Mouse (Mus musculus) frontal cortex, postnatal 36 days (tissue): Measurements from ENCODE around the gene Rhbdd2.
A peak's percentile ranks its signal among the peaks of the same experiment; 100 is the strongest.

Experiments
- DNase-seq, 2 experiments: peaks; one replicate each; pipeline ENCODE4 v3.0.0; 2022; ENCODE audit warnings: low spot score in 2 of 2

The Rhbdd2 gene

DNA sequence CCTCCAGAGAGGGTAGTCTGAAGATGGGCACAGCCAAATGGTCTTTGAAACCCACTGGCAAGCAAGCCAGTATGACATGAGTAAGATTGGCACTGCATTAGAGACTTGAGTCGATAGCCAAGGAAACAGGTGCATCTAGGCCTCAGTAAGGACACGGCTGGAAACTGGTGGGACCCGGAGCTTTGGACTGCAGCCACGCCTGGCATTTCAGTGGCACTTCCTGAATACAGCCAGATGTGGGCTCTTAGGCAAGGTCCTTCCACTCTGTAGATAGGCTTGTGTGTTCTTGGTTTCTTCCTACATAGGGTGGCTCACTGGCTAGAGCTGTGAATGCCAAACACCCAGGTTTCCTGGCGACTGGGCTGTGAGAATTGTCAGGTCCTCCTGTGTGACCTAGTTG is 12.9 kb downstream of the Rhbdd2 start:
- DNase-seq, result no peak

DNA sequence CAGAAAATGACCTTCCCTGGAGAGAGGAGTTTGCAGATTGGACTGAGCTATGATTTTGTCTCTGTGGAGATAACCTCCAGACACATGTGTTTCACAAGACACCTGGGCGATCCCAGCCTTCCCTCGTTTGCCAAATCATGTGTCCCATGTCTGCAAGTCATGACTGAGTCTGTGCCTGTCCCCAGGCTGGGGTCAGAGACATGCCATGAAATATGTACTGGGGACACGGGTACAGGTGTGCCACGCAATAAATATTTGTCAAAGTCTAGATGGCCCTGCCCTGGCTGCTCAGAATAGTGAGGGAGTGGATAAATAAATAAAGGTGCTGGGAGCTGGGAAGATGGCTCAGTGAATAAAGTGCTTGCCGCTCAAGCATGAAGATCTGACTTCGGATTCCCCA is 13.6 kb downstream of the Rhbdd2 start:
- DNase-seq, result no peak

DNA sequence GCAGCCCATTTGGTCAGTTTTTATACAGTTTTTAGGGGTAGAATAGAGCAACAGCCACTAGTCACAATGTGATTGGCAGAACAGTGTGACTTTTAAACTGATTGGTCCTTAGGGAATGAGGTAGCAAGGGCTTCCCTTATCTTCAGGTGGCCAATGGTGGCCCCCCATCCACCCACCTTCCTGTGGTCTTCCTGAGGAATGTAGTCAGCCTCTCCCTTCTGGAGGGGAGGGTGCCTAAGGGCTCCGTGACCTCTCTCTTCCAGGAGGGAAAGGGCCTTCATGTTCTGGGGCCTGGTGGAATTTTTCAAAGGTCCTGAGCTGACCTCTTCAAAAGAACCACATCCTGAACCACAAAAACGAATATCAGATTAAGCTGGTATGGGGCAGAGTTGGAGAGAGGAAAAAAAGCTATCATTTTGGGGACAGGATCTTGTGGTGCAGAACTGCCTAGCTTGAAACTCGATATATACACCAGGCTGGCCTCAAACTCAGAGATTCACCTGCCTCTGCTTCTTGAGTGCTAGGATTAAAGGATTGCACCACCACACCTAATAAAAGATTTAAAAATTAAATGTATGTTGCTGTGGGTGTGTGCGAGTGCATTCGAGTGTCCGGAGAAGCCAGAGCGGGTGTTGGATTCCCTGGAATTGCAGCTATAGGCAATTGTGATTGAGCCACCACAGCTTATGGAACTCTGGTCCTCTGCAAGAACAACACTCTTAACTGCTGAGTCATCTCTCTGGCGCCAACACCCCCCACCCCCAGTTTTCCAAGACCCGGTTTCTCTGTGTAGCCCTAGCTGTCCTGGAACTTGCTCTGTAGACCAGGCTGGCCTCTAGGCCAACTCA is 16.3 kb downstream of the Rhbdd2 start:
- no peak for DNase-seq

DNA sequence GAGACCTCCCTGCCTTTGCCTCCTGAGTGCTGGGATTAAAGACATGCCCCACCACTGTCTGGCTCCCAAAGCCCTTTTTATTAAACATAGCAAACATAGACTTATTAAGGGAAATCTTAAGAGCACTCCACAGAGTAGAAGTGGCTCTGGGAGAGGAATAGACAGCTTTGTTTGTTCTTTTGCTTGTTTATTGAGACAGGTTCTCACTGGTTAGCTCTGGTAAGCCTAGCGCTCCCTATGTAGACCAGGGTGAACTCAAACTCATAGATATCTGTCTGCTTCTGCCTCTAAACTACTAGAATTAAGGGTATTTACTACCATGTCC is 16.9 kb downstream of the Rhbdd2 start:
- no peak for DNase-seq

DNA sequence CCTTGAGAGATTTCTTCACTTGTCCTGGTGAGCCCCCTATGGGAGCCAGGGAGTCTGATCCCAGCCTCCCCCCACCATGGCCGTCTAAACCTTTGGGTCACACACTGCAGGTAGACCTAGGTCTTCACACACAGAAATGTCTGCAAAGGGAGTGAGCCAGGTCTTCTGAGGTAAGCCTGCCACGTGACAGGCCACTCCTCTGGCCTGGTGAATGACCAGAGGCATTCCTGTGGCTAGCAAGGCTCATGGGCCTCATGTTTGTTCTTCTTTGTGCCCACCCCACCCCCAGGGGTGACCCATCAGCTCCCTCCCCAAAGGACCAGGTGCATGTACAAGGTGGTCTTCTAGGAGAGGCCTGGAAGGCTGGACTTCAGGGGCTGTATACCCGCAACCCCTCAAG is 19.1 kb downstream of the Rhbdd2 start:
- DNase-seq, result no peak

DNA sequence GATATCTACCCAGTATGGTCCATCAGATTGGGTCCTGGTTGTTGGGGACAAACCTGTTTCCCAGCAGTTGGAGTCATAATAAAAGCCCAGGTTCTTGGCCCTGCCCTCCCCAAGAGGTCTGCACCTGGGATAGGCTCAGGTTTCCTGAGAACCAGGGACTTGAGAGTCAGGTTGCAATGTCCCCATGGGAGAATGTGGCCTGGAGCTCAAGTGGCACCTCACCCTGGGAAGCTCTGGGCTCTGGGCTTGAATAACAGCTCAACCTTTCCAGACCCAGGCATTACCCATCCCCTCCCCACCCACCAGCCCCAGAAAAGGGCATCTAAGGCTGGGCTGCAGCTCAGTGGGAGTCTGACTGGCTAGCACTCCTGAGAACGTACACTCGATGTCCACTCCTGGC is 20.8 kb downstream of the Rhbdd2 start:
- no peak for DNase-seq

DNA sequence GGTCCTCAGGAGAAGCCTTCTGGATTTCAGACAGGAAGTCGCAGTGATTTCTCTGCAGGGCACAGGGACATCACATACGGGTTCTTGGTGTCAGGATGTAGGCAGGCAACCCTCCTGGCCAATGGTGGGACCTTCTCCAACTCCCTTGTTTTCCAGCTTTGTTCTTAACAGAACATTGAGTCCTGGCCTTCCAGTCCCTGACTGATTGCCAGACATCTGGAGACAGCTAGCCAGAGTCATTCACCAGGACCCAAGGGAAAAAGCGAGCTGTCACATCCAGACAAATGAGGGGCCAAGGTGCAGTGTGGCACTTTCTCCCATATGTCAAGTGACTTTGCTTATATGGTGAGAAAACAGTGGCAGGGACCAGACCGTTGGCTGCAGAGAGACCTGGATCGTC is 23.6 kb downstream of the Rhbdd2 start:
- DNase-seq, result no peak

DNA sequence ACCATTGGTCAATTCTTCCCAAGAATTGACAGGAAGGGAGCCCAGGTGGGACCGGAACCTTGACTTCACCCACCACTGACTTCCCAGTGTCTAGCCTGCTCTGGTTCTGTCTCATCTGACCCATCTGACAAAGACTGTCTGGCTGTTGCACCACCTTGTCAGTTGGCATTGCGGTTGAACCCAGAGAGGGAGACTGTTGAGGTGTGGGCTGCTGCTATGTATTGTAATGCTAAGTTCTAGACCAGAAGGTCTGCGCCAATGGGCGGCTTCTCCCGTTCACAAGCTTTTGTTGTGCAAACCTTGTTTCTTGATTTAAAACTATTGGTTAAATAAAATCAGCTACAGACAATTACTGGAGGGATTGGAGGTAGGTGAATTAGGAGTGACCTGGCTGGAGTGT is 24.7 kb downstream of the Rhbdd2 start:
- DNase-seq, result no peak

DNA sequence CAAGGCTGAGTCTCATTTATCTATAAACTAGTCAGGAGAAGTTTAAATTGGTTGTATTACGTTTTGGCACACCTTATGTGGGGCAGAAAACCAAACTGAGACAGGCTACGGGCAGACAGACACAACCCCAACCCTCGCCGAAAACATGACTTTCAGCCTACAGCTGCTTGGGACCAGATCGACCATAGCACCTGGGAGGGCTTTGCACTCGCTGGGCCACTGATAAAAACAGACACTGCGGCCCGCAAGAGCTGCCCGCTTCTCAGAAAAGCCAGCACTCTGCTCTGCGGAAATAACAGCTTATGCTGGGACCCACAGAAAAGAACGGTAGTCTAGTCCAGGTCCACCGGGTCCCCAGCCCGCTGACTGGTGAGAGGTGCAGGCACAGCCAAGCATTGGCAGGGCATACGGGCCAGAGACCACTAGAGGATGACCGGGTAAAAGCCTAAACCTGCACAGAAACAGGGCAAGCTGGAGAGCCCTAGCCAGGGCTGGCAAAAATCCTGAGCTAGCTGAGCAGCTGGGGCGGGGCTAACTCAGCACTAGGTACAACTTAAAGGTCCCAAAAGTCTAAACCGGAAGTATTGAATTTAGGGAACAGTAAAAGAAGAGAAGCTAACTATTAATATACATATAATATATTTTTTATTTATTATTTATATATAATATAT is 25.4 kb downstream of the Rhbdd2 start:
- DNase-seq, result no peak

DNA sequence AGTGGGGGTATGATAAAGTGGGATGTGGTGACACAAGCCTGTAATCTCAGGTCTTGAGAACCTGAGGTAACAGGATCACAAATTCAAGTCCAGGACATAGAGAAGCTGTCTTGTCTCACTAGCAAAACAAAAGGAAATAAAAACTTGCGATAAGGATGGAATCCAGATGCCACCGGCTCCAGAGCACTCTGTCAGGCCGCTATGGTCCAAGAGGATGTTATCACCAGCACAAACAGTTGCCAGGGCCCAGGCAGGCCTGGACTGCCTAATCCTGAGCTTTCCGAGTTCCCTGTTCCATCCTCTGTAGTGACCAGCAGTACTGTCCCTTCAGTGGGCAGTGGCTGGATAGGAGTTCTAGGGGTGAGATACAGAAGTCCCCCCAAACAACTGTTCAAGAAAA is 27.5 kb downstream of the Rhbdd2 start:
- DNase-seq, result no peak

DNA sequence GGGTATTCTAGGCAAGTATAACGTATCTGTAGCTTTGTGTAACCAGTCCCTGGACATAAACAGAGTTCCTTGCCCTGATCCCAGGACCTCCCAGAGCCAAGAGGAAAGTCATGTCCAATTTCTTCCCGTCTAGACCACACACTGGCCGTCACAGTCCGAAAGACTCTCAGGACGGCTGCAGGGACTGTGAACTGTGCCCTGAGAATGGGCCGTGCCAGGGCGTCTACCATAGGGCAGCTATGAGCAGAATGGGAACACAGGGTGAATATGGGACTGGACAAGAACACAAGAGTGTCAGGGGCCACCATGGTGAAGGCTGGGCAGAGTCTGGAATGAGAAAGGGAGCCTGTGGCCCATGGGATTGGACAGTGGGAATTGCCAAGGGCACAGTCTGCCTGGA is 28.1 kb downstream of the Rhbdd2 start:
- no peak for DNase-seq

DNA sequence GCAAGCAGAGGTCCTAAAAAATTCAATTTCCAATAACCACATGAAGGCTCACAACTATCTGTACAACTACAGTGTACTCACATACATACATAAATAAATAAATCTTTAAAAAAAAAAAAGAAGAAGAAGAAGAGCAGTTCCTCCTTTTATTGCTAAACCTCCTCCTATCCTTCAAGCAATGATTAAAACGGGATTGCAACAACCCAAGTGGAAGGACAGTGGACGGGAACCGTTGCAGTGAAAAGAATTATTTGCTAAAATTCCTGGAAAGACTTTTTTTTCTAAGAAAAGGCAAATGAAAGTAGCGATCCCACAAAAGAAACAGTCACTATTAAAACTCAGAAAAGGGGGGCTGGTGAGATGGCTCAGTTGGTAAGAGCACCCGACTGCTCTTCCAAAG is 34.5 kb downstream of the Rhbdd2 start:
- no peak for DNase-seq

DNA sequence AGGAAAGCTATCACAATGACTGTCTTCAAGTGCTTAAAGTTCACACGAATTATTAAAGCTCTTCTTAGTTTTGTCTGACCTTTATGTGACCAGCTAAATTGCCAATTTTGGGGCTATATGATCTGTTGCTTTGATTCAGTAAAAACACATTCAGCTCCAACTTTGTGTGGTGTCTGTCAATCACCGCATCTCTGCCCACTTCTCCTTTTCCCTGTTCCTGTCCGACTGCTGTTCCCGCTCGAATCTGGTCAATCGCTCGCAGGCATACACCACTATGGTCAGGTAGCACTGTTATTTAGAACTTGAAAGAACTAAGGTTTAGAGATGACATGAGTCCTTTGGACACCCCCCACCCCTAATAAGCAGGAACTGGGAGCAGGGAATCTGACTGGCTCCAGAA is 35.7 kb downstream of the Rhbdd2 start:
- DNase-seq, result no peak

DNA sequence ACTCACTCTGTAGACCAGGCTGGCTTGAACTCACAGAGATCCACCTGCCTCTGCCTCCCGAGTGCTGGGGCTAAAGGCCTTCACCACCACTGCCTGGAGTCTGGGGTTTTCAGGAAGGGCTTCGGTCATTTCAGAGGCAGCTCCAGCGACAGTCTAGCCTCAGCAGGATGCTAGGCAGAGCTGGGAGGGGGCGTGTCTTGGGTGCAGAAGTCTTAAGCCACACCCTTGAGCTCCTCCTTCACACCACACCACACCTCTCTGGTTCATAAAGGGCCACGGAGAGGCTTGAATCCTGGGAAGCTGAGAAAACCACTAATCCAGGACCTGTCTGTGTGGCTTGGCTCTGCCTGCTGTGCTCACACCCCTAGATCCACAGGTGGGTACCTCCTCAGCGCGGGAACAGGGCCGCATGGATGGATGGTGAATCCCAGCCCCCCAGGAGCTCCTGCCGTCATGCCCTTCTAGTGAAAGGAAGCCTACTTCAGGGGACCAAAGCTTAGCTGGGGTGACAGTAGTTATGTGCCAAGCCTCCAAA is 37.4 kb downstream of the Rhbdd2 start, which contains the start of gene Por:
TSS of gene Por (plus strand) at position 293 of the 535 bp plus-strand sequence.
- DNase-seq, result no peak

DNA sequence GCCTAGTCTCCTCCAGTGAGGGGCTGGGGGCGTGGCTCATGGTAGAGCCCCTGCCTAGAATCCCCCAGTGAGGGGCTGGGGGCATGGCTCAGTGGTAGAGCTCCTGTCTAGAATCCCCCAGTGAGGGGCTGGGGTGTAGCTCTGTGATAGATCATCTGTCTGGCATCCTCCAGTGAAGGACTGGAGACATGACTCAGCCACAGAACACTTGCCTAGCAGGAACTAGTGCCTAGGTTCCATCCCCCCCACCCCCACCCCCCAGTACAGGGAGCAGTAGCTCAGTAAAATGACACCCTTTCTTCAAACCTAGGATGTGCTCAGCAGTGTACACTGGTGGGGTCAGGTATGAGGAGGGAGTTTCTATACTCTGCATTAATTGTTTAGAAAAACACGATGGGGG is 38.5 kb downstream of the Rhbdd2 start:
- DNase-seq, result no peak

DNA sequence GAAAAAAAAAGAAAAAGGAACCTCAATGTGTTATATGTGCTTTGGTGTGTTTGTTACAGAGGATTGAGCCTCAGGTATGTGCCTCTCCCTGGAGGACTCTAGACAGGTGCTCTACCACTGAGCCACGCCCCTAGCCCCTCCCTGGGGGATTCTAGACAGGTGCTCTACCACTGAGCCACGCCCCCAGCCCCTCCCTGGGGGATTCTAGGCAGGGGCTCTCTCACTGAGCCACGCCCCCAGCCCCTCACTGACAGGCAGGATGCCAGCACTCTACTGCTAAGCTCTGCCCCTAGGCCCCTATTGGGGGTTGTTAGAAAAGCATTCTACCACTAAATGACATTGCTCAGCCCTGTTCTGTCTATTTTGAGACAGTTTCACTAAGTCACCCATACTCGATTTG is 40.1 kb downstream of the Rhbdd2 start:
- no peak for DNase-seq

DNA sequence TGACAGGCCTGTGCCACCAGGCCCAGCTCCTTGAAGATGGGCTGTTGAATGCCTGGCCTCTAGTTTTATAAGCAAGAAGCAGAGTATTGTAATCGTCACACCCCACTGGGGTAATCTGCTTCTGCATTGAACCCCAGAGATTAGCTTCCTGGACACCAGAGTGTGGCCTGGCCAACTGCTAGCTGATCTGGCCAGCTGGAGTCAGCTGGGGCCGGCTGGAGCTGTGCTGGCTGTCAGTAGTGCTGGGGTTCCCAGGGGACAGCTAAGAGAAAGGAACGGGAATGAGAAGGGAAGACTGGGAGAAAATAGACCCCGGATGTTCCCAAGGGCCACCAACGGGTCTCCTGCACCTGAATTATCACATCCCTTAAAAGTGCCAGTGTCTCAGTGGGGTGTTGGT is 40.6 kb downstream of the Rhbdd2 start:
- no peak for DNase-seq

DNA sequence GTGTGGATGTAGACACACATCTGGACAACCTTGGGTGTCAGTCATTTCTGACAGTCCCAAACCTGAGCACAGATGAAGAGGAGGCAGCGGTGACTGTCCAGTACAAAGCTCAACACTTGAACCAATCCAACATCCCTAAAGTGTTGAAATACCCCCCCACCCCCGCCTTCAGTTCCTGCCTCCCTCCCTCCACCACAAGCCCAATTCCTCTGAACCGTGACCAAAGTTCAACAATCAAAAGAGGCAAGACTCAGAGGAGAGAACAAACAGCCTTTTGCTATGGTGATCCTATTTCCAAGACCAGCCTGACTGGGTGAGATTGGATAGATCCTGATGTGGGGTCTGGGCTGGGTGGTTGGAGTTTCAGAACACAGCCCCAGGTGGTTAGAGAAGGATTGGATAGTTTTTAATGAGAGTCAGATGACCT is 41.9 kb downstream of the Rhbdd2 start:
- DNase-seq, result no peak

DNA sequence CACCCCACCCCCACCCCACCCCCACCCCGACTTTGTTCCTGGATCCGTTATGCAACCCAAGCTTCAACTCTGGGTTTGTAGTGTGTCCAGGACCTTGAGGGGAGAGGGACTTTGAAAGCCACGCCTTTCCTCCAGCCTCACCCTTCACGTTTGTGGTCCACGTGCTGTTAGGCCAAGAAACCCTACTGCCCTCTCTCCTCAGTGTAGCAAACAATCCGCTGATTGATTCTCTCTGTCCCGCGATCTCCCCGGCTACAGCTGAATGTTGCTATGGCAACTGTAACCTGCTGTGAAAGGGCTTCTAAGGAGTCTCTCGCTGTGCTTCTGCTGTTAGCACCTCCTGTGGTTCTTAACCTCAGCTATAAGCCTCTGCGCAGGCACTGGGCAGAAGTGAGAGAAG is 42.4 kb downstream of the Rhbdd2 start:
- peak; percentile 62 to 76 for DNase-seq

DNA sequence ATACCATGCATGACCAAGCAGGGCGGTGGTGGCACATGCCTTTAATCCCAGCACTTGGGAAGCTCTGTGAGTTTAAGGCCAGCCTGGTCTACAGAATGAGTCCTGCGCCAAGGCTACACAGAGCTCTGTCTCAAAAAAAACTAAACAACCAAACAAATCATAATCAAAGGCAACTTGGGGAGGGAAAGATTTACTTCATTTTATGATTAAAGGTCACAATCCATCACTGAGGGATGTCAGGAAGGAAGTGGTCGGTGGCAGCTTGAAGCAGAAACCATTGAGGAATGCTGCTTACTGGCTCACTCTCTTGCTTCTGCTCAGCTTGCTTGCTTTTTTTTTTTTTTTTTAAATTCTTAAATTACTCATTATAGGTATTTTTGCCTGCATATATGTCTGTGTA is 44.3 kb downstream of the Rhbdd2 start:
- no peak for DNase-seq

DNA sequence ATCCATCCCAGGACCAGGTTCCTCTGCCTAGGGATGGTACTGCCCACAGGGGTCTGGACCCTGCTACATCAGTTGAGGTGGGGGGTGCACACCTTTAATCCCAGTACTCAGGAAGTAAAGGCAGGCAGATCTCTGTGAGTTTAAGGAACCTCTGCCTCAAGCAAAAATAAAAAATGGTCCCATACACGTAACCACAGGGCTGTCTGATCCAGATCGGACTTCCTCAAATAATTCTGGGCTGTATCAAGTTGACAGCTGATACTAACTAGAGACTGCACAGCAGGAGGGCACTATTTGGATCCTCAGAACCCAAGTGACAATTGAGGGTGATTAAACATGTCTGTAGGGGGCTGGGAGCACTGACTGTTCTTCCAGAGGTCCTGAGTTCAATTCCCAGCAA is 44.8 kb downstream of the Rhbdd2 start:
- DNase-seq, result no peak

DNA sequence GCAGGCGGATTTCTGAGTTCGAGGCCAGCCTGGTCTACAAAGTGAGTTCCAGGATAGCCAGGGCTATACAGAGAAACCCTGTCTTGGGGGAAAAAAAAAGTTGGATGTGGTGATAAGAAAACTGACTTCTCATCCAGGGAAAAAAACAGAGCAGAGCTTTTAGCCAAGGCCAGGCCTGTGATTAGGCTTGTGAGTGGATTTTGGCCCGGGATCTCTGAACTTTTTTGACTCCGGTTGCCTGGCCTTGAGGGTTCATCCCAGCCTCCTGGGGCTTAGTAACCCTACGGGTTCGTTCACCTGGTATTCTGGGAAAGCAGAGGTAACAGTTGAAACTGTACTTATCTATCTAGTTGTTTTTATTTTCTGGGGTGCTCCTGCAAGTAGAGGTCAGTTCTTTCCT is 46.1 kb downstream of the Rhbdd2 start:
- DNase-seq, result no peak

DNA sequence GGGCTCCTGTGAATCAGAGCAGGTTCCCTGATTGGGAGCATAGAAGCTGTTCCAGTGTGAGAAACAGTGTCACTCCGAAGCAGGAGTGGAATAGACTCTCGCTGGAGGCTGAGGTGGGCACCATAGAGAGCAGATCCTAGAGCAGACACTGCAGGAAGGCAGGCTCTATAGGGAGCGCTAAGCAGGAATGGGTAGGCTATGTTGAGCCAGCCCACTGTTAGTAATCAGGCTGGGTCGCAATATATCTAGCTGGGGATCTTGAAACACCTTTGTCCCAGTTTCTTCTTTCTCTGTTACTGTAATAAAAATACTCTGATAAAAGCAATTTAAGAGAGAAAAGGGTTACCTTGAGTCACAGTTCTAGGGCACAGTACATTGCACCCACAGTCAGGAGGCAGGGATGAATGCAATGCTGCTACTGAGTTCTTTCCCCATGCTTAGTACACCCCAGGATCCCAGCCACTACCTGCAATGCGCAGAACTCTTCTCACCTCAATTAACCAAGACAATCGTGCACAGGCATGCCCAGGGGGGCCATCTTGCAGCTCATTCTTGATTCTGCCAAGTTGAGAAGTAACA is 48.6 kb downstream of the Rhbdd2 start:
- no peak for DNase-seq
